Mouse (Mus musculus): ENCODE results near the gene Kat5. TPM values are rescaled to one million over a fixed set of nuclear protein-coding genes. Genes with fewer than 3 reads are reported as not detected.
A peak's percentile ranks its signal among the peaks of the same experiment; 100 is the strongest.

Kat5 gene
- total and polyA plus RNA-seq, 3 experiments, result 54.5 to 67.6 TPM; not detected in 1

GRCm38 (mm10) chr19:5567534-5568469, 42.2 kb downstream of the Kat5 start, which contains the start of gene Ap5b1:
TSS of gene Ap5b1 (plus strand) at chr19:5568025.
- Histone ChIP-seq H3K36me3 (ENCODE audit: control insufficient read depth in 1 of 2, insufficient read depth in 2 of 2, low read length in 2 of 2) (peaks cover 0 to 2% of the 10 kb centered on the region in 2 experiments; a peak in 3 of 4 replicates), H3K4me3 (ENCODE audit: control insufficient read depth in 1 of 2, insufficient read depth in 1 of 2, low read depth in 2 of 2, low read length in 2 of 2) (peak within 1 kb of the TSS; percentile 84 to 95), H3K79me2 (ENCODE audit: control insufficient read depth, insufficient read depth, low read length, poor library complexity) (peaks cover 13% of the 10 kb centered on the region), H3K27me3 (ENCODE audit: control insufficient read depth in 1 of 2, insufficient read depth in 2 of 2, low read length in 2 of 2) (no peaks in the 10 kb centered on the region), H3K4me1 (ENCODE audit: control insufficient read depth in 1 of 2, insufficient read depth in 2 of 2, low read length in 2 of 2) (peaks cover 0 to 8% of the 10 kb centered on the region in 2 experiments; a peak in 2 of 4 replicates), H3K9me3 (replicated peaks; ENCODE audit: insufficient read depth, low read length) (no peaks in the 10 kb centered on the region), H3K9ac (ENCODE audit: control insufficient read depth, low read depth, low read length, poor library complexity, severe bottlenecking) (peak within 1 kb of the TSS; percentile 98), H3K27ac (ENCODE audit: control insufficient read depth, low read depth, low read length) (peak within 1 kb of the TSS; percentile 98)
- DNase-seq (ENCODE audit: low read depth, low spot score), result peak; percentile 93
- TF ChIP-seq HCFC1 (IDR thresholded peaks at IDR 0.05; ENCODE audit: low read depth, low read length) (peak; percentile 51; the same call in 1 of the 2 replicates), ZMIZ1 (IDR thresholded peaks at IDR 0.05; ENCODE audit: low read depth, low read length) (peak; percentile 55), TCF12 (IDR thresholded peaks at IDR 0.05; ENCODE audit: low read depth, low read length) (peak; percentile 51; the same call in 1 of the 2 replicates), USF1 (IDR thresholded peaks at IDR 0.05; ENCODE audit: low read depth, low read length) (no peak), CHD2 (IDR thresholded peaks at IDR 0.05; ENCODE audit: low read length) (no peak), POLR2AphosphoS5 (IDR thresholded peaks at IDR 0.05; ENCODE audit: borderline replicate concordance, low read depth, low read length) (no peak), MAZ (IDR thresholded peaks at IDR 0.05; ENCODE audit: low read depth, low read length) (peak; percentile 60; the same call in 1 of the 2 replicates), ZC3H11A (IDR thresholded peaks at IDR 0.05; ENCODE audit: low read depth, low read length) (no peak), KAT2A (conservative IDR thresholded peaks at IDR 0.05; ENCODE audit: low read depth, low read length) (no peak; the same call in 1 of the 2 replicates), EP300 (IDR thresholded peaks at IDR 0.05; ENCODE audit: low read depth in 1 of 2, low read length in 2 of 2) (no peak), SMC3 (IDR thresholded peaks at IDR 0.05; ENCODE audit: low read depth, low read length) (peak; percentile 68), TAL1 (IDR thresholded peaks at IDR 0.05; ENCODE audit: low read length) (no peak), CHD1 (IDR thresholded peaks at IDR 0.05; ENCODE audit: low read depth, low read length) (no peak), BHLHE40 (IDR thresholded peaks at IDR 0.05; ENCODE audit: borderline replicate concordance, low read depth, low read length) (no peak), POLR2AphosphoS2 (IDR thresholded peaks at IDR 0.05; ENCODE audit: low read length) (no peak; the same call in 1 of the 2 replicates), MAX (IDR thresholded peaks at IDR 0.05; ENCODE audit: low read length) (0 out of 2 replicates have a peak, but pooled peaks have one; percentile 6), GABPA (IDR thresholded peaks at IDR 0.05; ENCODE audit: low read depth, low read length) (no peak), MEF2A (IDR thresholded peaks at IDR 0.05; ENCODE audit: extremely low read depth, insufficient replicate concordance, low read depth, low read length, poor library complexity, severe bottlenecking) (no peak), JUND (IDR thresholded peaks at IDR 0.05; ENCODE audit: low read depth, low read length) (no peak), TBP (IDR thresholded peaks at IDR 0.05; ENCODE audit: low read depth, low read length) (0 out of 2 replicates have a peak, but pooled peaks have one; percentile 19), ZKSCAN1 (IDR thresholded peaks at IDR 0.05; ENCODE audit: low read depth, low read length) (no peak), NELFE (IDR thresholded peaks at IDR 0.05; ENCODE audit: low read depth, low read length) (peak; percentile 82), MXI1 (IDR thresholded peaks at IDR 0.05; ENCODE audit: low read depth, low read length) (no peak; the same call in 1 of the 2 replicates), CTCF (IDR thresholded peaks at IDR 0.05 in 2 of 3, conservative IDR thresholded peaks at IDR 0.05 in 1 of 3; ENCODE audit: control insufficient read depth in 1 of 3, insufficient read depth in 1 of 3, low read depth in 2 of 3, low read length in 3 of 3, poor library complexity in 1 of 3, severe bottlenecking in 1 of 3) (peak; percentile 54 to 97 (median 88)), USF2 (IDR thresholded peaks at IDR 0.05; ENCODE audit: borderline replicate concordance in 1 of 2, insufficient read depth in 1 of 2, low read depth in 1 of 2, low read length in 2 of 2) (no peak), MYB (IDR thresholded peaks at IDR 0.05; ENCODE audit: low read depth, low read length) (no peak), NRF1 (IDR thresholded peaks at IDR 0.05; ENCODE audit: insufficient read depth, low read depth, low read length, poor library complexity, severe bottlenecking) (peak; percentile 34; the same call in 1 of the 2 replicates), MYC (IDR thresholded peaks at IDR 0.05; ENCODE audit: low read depth, low read length) (no peak), RAD21 (IDR thresholded peaks at IDR 0.05; ENCODE audit: low read depth, low read length) (peak; percentile 48), POLR2A (IDR thresholded peaks at IDR 0.05; ENCODE audit: control insufficient read depth in 1 of 2, insufficient read depth in 1 of 2, low read depth in 1 of 2, low read length in 2 of 2, poor library complexity in 1 of 2) (peak in 1 of 2 experiments; percentile 72; a peak in 2 of 4 replicates), E2F4 (IDR thresholded peaks at IDR 0.05; ENCODE audit: borderline replicate concordance, low read depth, low read length) (no peak), ZNF384 (IDR thresholded peaks at IDR 0.05; ENCODE audit: low read depth, low read length) (no peak), ELF1 (IDR thresholded peaks at IDR 0.05; ENCODE audit: low read depth, low read length) (peak; percentile 66), SIN3A (IDR thresholded peaks at IDR 0.05; ENCODE audit: low read length) (peak; percentile 76)

Data from MEL (cell line).